Mouse (Mus musculus): ENCODE measurements around the gene Spata13. TPM values are rescaled to one million over a fixed set of nuclear protein-coding genes. Genes with fewer than 3 reads are reported as not detected.

The Spata13 gene
- polyA plus RNA-seq, 1 experiment, result 4.2 TPM

GRCm38 (mm10) chr14:60653977-60654376 lies 20.2 kb downstream of the Spata13 start:
- Histone ChIP-seq H3K36me3 (ENCODE audit: control insufficient read depth, insufficient read depth, low read length) (no peaks in the 10 kb centered on the region), H3K4me1 (ENCODE audit: control insufficient read depth, insufficient read depth, low read length) (no peaks in the 10 kb centered on the region), H3K27ac (ENCODE audit: control insufficient read depth, insufficient read depth, low read depth, low read length) (no peak overlapping the region), H3K27me3 (ENCODE audit: control insufficient read depth, insufficient read depth, low read length) (no peaks in the 10 kb centered on the region), H3K4me3 (ENCODE audit: control insufficient read depth, low read depth, low read length) (no peak overlapping the region)
- no peak for TF ChIP-seq CTCF (IDR thresholded peaks at IDR 0.05; ENCODE audit: control insufficient read depth, insufficient read depth, insufficient replicate concordance, low read depth, low read length)
- TF ChIP-seq POLR2A (IDR thresholded peaks at IDR 0.05; ENCODE audit: control insufficient read depth, low read depth, low read length), result no peak

GRCm38 (mm10) chr14:60654708-60655107 lies 20.9 kb downstream of the Spata13 start:
- no peak for TF ChIP-seq CTCF (IDR thresholded peaks at IDR 0.05; ENCODE audit: control insufficient read depth, insufficient read depth, insufficient replicate concordance, low read depth, low read length)
- no peak for TF ChIP-seq POLR2A (IDR thresholded peaks at IDR 0.05; ENCODE audit: control insufficient read depth, low read depth, low read length)
- Histone ChIP-seq H3K4me1 (ENCODE audit: control insufficient read depth, insufficient read depth, low read length) (no peaks in the 10 kb centered on the region), H3K4me3 (ENCODE audit: control insufficient read depth, low read depth, low read length) (no peak overlapping the region), H3K27me3 (ENCODE audit: control insufficient read depth, insufficient read depth, low read length) (no peaks in the 10 kb centered on the region), H3K36me3 (ENCODE audit: control insufficient read depth, insufficient read depth, low read length) (no peaks in the 10 kb centered on the region), H3K27ac (ENCODE audit: control insufficient read depth, insufficient read depth, low read depth, low read length) (no peak overlapping the region)

- Histone ChIP-seq H3K4me1 (ENCODE audit: control insufficient read depth, insufficient read depth, low read length) (no peaks in the 10 kb centered on the region), H3K27me3 (ENCODE audit: control insufficient read depth, insufficient read depth, low read length) (no peaks in the 10 kb centered on the region), H3K4me3 (ENCODE audit: control insufficient read depth, low read depth, low read length) (no peak overlapping the region), H3K27ac (ENCODE audit: control insufficient read depth, insufficient read depth, low read depth, low read length) (no peak overlapping the region), H3K36me3 (ENCODE audit: control insufficient read depth, insufficient read depth, low read length) (no peaks in the 10 kb centered on the region)
- TF ChIP-seq POLR2A (IDR thresholded peaks at IDR 0.05; ENCODE audit: control insufficient read depth, low read depth, low read length) (no peak), CTCF (IDR thresholded peaks at IDR 0.05; ENCODE audit: control insufficient read depth, insufficient read depth, insufficient replicate concordance, low read depth, low read length) (no peak)
Measured at GRCm38 (mm10) chr14:60655941-60656700, 22.3 kb downstream of the Spata13 start.

- H3K4me1 ChIP-seq (ENCODE audit: control insufficient read depth, insufficient read depth, low read length), result no peaks in the 10 kb centered on the region
- TF ChIP-seq CTCF (IDR thresholded peaks at IDR 0.05; ENCODE audit: control insufficient read depth, insufficient read depth, insufficient replicate concordance, low read depth, low read length) (no peak), POLR2A (IDR thresholded peaks at IDR 0.05; ENCODE audit: control insufficient read depth, low read depth, low read length) (no peak)
- no peak overlapping the region for H3K27ac ChIP-seq (ENCODE audit: control insufficient read depth, insufficient read depth, low read depth, low read length)
- no peaks in the 10 kb centered on the region for H3K36me3 ChIP-seq (ENCODE audit: control insufficient read depth, insufficient read depth, low read length)
- no peaks in the 10 kb centered on the region for H3K27me3 ChIP-seq (ENCODE audit: control insufficient read depth, insufficient read depth, low read length)
- no peak overlapping the region for H3K4me3 ChIP-seq (ENCODE audit: control insufficient read depth, low read depth, low read length)
Measured at GRCm38 (mm10) chr14:60656701-60657085, 22.9 kb downstream of the Spata13 start.

- H3K27me3 ChIP-seq (ENCODE audit: control insufficient read depth, insufficient read depth, low read length), result no peaks in the 10 kb centered on the region
- H3K4me1 ChIP-seq (ENCODE audit: control insufficient read depth, insufficient read depth, low read length), result no peaks in the 10 kb centered on the region
- H3K36me3 ChIP-seq (ENCODE audit: control insufficient read depth, insufficient read depth, low read length), result no peaks in the 10 kb centered on the region
- TF ChIP-seq CTCF (IDR thresholded peaks at IDR 0.05; ENCODE audit: control insufficient read depth, insufficient read depth, insufficient replicate concordance, low read depth, low read length) (no peak), POLR2A (IDR thresholded peaks at IDR 0.05; ENCODE audit: control insufficient read depth, low read depth, low read length) (no peak)
- H3K4me3 ChIP-seq (ENCODE audit: control insufficient read depth, low read depth, low read length), result no peak overlapping the region
- H3K27ac ChIP-seq (ENCODE audit: control insufficient read depth, insufficient read depth, low read depth, low read length), result no peak overlapping the region
Measured at GRCm38 (mm10) chr14:60657891-60658290, 24.1 kb downstream of the Spata13 start.

- Histone ChIP-seq H3K27me3 (ENCODE audit: control insufficient read depth, insufficient read depth, low read length) (no peaks in the 10 kb centered on the region), H3K36me3 (ENCODE audit: control insufficient read depth, insufficient read depth, low read length) (no peaks in the 10 kb centered on the region), H3K4me3 (ENCODE audit: control insufficient read depth, low read depth, low read length) (no peak overlapping the region), H3K4me1 (ENCODE audit: control insufficient read depth, insufficient read depth, low read length) (no peaks in the 10 kb centered on the region), H3K27ac (ENCODE audit: control insufficient read depth, insufficient read depth, low read depth, low read length) (no peak overlapping the region)
- no peak for TF ChIP-seq CTCF (IDR thresholded peaks at IDR 0.05; ENCODE audit: control insufficient read depth, insufficient read depth, insufficient replicate concordance, low read depth, low read length)
- no peak for TF ChIP-seq POLR2A (IDR thresholded peaks at IDR 0.05; ENCODE audit: control insufficient read depth, low read depth, low read length)
Measured at GRCm38 (mm10) chr14:60659498-60659897, 25.7 kb downstream of the Spata13 start.

GRCm38 (mm10) chr14:60660591-60660990 lies 26.8 kb downstream of the Spata13 start:
- no peak overlapping the region for H3K4me3 ChIP-seq (ENCODE audit: control insufficient read depth, low read depth, low read length)
- H3K4me1 ChIP-seq (ENCODE audit: control insufficient read depth, insufficient read depth, low read length), result no peaks in the 10 kb centered on the region
- no peaks in the 10 kb centered on the region for H3K36me3 ChIP-seq (ENCODE audit: control insufficient read depth, insufficient read depth, low read length)
- no peaks in the 10 kb centered on the region for H3K27me3 ChIP-seq (ENCODE audit: control insufficient read depth, insufficient read depth, low read length)
- TF ChIP-seq CTCF (IDR thresholded peaks at IDR 0.05; ENCODE audit: control insufficient read depth, insufficient read depth, insufficient replicate concordance, low read depth, low read length) (no peak), POLR2A (IDR thresholded peaks at IDR 0.05; ENCODE audit: control insufficient read depth, low read depth, low read length) (no peak)
- no peak overlapping the region for H3K27ac ChIP-seq (ENCODE audit: control insufficient read depth, insufficient read depth, low read depth, low read length)
